Mouse (Mus musculus) brain, embryonic 14.5 days (tissue): Measurements from ENCODE around the gene Pnck.

Experiments used
- CTCF ChIP-seq: fragments of 200-500 bp; IDR thresholded peaks from 2 replicates; pipeline ENCODE4 v1.5.1; 2012; ENCODE audit warnings: inconsistent platforms, mild to moderate bottlenecking, moderate library complexity, borderline replicate concordance; ENCODE audit not compliant: insufficient read depth, insufficient read length; ENCODE audit errors: extremely low read depth
- POLR2A ChIP-seq: fragments of 200-500 bp; IDR thresholded peaks from 2 replicates; pipeline ENCODE4 v1.6.1; 2012; ENCODE audit warnings: mild to moderate bottlenecking, inconsistent platforms, borderline replicate concordance; ENCODE audit not compliant: poor library complexity, insufficient read depth, insufficient read length, severe bottlenecking; ENCODE audit errors: extremely low read depth

- TF ChIP-seq CTCF: no peak
- TF ChIP-seq POLR2A: no peak
Observed at GRCm38 (mm10) chrX:73663143-73663542, 3.2 kb upstream of the Pnck start.
